Mouse (Mus musculus): Measurements from ENCODE around the gene Nfkbie. TPM values are rescaled to one million over a fixed set of nuclear protein-coding genes. Genes with fewer than 3 reads are reported as not detected.
A peak's percentile ranks its signal among the peaks of the same experiment; 100 is the strongest.

The Nfkbie gene
- polyA plus RNA-seq (2015; fragmentation: Nextera tagmentation; extraction: Ambion mirVana) = 4.8 and 4.9 TPM in 2 replicates

GRCm38 (mm10) chr17:45555452-45556106, at the start of gene Nfkbie:
TSS of gene Nfkbie (plus strand) at chr17:45555703.
- ATAC-seq = peak; percentile 92
- H3K27ac ChIP-seq = 0 out of 2 replicates have a peak within 1 kb of the TSS, but pooled peaks have one; percentile 23
- under 1% methylated on average over 45 of the region's 45 CpGs for WGBS

GRCm38 (mm10) chr17:45505941-45506465, 49.5 kb upstream of the Nfkbie start:
- Histone ChIP-seq H3K36me3 (peaks cover 4% of the 10 kb centered on the region; the same call in 1 of the 2 replicates), H3K4me2 (replicated peaks) (peak overlapping the region; percentile 52; the same call in 1 of the 2 replicates), H3K9me3 (no peaks in the 10 kb centered on the region), H3K4me1 (replicated peaks) (peaks cover 6% of the 10 kb centered on the region; the same call in 1 of the 2 replicates), H3K4me3 (replicated peaks) (no peak overlapping the region), H3K9ac (no peak overlapping the region), H3K27ac (no peak overlapping the region), H3K27me3 (replicated peaks) (no peaks in the 10 kb centered on the region)
- ATAC-seq = no peak
- 64% methylated on average over 6 of the region's 6 CpGs for WGBS

More at GRCm38 (mm10) chr17:45555452-45556106, at the start of gene Nfkbie:
- Histone ChIP-seq H3K27me3 (replicated peaks) (peaks cover 8% of the 10 kb centered on the region), H3K4me3 (replicated peaks) (peak within 1 kb of the TSS; percentile 68), H3K4me1 (replicated peaks) (peaks cover 15% of the 10 kb centered on the region; the same call in 1 of the 2 replicates), H3K36me3 (no peaks in the 10 kb centered on the region), H3K9me3 (no peaks in the 10 kb centered on the region), H3K9ac (peak within 1 kb of the TSS; percentile 60), H3K4me2 (replicated peaks) (peak within 1 kb of the TSS; percentile 86)

DNA sequence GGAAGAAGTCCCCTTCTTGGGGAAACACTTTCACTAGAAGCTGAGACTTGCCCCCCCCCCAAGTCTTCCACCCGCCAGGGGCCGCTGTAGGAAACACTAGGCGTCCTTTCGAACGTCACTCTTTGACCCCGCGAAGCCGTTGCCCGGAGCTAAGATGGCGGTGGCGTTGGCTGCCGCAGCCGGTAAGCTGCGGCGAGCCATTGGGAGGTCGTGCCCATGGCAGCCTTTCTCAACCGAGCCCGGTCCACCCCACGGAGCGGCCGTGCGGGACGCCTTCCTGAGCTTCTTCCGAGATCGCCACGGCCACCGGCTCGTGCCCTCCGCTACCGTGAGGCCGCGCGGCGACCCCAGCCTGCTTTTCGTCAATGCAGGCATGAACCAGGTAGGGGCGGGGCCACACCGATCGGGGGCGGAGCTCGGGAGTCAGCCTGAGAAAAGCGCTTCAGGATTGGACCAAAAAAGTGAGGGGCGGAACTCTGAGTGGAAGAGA, 48.8 kb upstream of the Nfkbie start, which contains the start of gene Aars2:
Gene Aars2 (plus strand): TSS at position 142 of the 490 bp plus-strand sequence.
- Histone ChIP-seq H3K36me3 (peaks cover 4% of the 10 kb centered on the region; the same call in 1 of the 2 replicates), H3K9ac (peak within 1 kb of the TSS; percentile 89), H3K4me1 (replicated peaks) (peaks cover 6% of the 10 kb centered on the region; the same call in 1 of the 2 replicates), H3K27ac (peak within 1 kb of the TSS; percentile 82), H3K9me3 (no peaks in the 10 kb centered on the region), H3K4me3 (replicated peaks) (peak within 1 kb of the TSS; percentile 79), H3K27me3 (replicated peaks) (no peaks in the 10 kb centered on the region), H3K4me2 (replicated peaks) (peak within 1 kb of the TSS; percentile 52)
- ATAC-seq = peak; percentile 97
- WGBS = under 1% methylated on average over 42 of the region's 42 CpGs

GRCm38 (mm10) chr17:45510871-45511270, 44.6 kb upstream of the Nfkbie start:
- Histone ChIP-seq H3K9ac (no peak overlapping the region), H3K4me1 (replicated peaks) (peaks cover 9% of the 10 kb centered on the region; the same call in 1 of the 2 replicates), H3K9me3 (no peaks in the 10 kb centered on the region), H3K4me2 (replicated peaks) (no peak overlapping the region), H3K27ac (no peak overlapping the region), H3K36me3 (peaks cover 4% of the 10 kb centered on the region; the same call in 1 of the 2 replicates), H3K4me3 (replicated peaks) (no peak overlapping the region), H3K27me3 (replicated peaks) (no peaks in the 10 kb centered on the region)
- ATAC-seq = no peak
- 88% methylated on average over 4 of the region's 4 CpGs for WGBS

- peaks cover 6% of the 10 kb centered on the region; the same call in 1 of the 2 replicates for H3K36me3 ChIP-seq
- H3K27ac ChIP-seq = no peak overlapping the region
- no peak overlapping the region for H3K4me2 ChIP-seq (replicated peaks)
- no peak overlapping the region for H3K9ac ChIP-seq
- H3K4me1 ChIP-seq (replicated peaks) = peaks cover 7% of the 10 kb centered on the region; the same call in 1 of the 2 replicates
- H3K9me3 ChIP-seq = no peaks in the 10 kb centered on the region
- WGBS = 85% methylated on average over 4 of the region's 4 CpGs
- no peak overlapping the region for H3K4me3 ChIP-seq (replicated peaks)
- ATAC-seq = no peak
- no peaks in the 10 kb centered on the region for H3K27me3 ChIP-seq (replicated peaks)
Observed at GRCm38 (mm10) chr17:45511757-45512156, 43.7 kb upstream of the Nfkbie start.

GRCm38 (mm10) chr17:45515204-45515726, 40.2 kb upstream of the Nfkbie start:
- 43% methylated on average over 15 of the region's 15 CpGs for WGBS
- H3K4me3 ChIP-seq (replicated peaks) = no peak overlapping the region
- ATAC-seq = peak; percentile 35

GRCm38 (mm10) chr17:45515806-45516205, 39.7 kb upstream of the Nfkbie start:
- no peak overlapping the region for H3K27ac ChIP-seq
- 0 out of 2 replicates have a peak, but pooled peaks cover 7% of the 10 kb centered on the region for H3K36me3 ChIP-seq
- no peak overlapping the region for H3K4me2 ChIP-seq (replicated peaks)
- H3K9me3 ChIP-seq = no peaks in the 10 kb centered on the region
- H3K27me3 ChIP-seq (replicated peaks) = no peaks in the 10 kb centered on the region
- no peak overlapping the region for H3K4me3 ChIP-seq (replicated peaks)
- no peak for ATAC-seq
- WGBS = 72% methylated on average over 10 of the region's 10 CpGs
- H3K9ac ChIP-seq = no peak overlapping the region
- 0 out of 2 replicates have a peak, but pooled peaks cover 3% of the 10 kb centered on the region for H3K4me1 ChIP-seq (replicated peaks)

More at GRCm38 (mm10) chr17:45515204-45515726, 40.2 kb upstream of the Nfkbie start:
- Histone ChIP-seq H3K27ac (no peak overlapping the region), H3K4me2 (replicated peaks) (no peak overlapping the region), H3K9ac (no peak overlapping the region), H3K36me3 (0 out of 2 replicates have a peak, but pooled peaks cover 7% of the 10 kb centered on the region), H3K27me3 (replicated peaks) (no peaks in the 10 kb centered on the region), H3K4me1 (replicated peaks) (0 out of 2 replicates have a peak, but pooled peaks cover 3% of the 10 kb centered on the region), H3K9me3 (no peaks in the 10 kb centered on the region)

- peak; percentile 16; the same call in 1 of the 2 replicates for ATAC-seq
- WGBS = 47% methylated on average over 8 of the region's 8 CpGs
- H3K27ac ChIP-seq = no peak overlapping the region
Observed at GRCm38 (mm10) chr17:45516488-45516887, 39.0 kb upstream of the Nfkbie start.

GRCm38 (mm10) chr17:45517135-45517534, 38.4 kb upstream of the Nfkbie start:
- H3K36me3 ChIP-seq = 0 out of 2 replicates have a peak, but pooled peaks cover 7% of the 10 kb centered on the region
- ATAC-seq = no peak
- H3K27ac ChIP-seq = no peak overlapping the region
- WGBS = 92% methylated on average over 21 of the region's 21 CpGs
- H3K4me3 ChIP-seq (replicated peaks) = no peak overlapping the region
- no peak overlapping the region for H3K4me2 ChIP-seq (replicated peaks)
- H3K4me1 ChIP-seq (replicated peaks) = 0 out of 2 replicates have a peak, but pooled peaks cover 3% of the 10 kb centered on the region
- no peak overlapping the region for H3K9ac ChIP-seq
- no peaks in the 10 kb centered on the region for H3K9me3 ChIP-seq
- no peaks in the 10 kb centered on the region; the same call in 1 of the 2 replicates for H3K27me3 ChIP-seq (replicated peaks)

More at GRCm38 (mm10) chr17:45516488-45516887, 39.0 kb upstream of the Nfkbie start:
- 0 out of 2 replicates have a peak, but pooled peaks cover 7% of the 10 kb centered on the region for H3K36me3 ChIP-seq
- H3K9ac ChIP-seq = no peak overlapping the region
- no peak overlapping the region for H3K4me3 ChIP-seq (replicated peaks)
- no peak overlapping the region for H3K4me2 ChIP-seq (replicated peaks)
- H3K9me3 ChIP-seq = no peaks in the 10 kb centered on the region
- H3K4me1 ChIP-seq (replicated peaks) = 0 out of 2 replicates have a peak, but pooled peaks cover 3% of the 10 kb centered on the region
- no peaks in the 10 kb centered on the region for H3K27me3 ChIP-seq (replicated peaks)

DNA sequence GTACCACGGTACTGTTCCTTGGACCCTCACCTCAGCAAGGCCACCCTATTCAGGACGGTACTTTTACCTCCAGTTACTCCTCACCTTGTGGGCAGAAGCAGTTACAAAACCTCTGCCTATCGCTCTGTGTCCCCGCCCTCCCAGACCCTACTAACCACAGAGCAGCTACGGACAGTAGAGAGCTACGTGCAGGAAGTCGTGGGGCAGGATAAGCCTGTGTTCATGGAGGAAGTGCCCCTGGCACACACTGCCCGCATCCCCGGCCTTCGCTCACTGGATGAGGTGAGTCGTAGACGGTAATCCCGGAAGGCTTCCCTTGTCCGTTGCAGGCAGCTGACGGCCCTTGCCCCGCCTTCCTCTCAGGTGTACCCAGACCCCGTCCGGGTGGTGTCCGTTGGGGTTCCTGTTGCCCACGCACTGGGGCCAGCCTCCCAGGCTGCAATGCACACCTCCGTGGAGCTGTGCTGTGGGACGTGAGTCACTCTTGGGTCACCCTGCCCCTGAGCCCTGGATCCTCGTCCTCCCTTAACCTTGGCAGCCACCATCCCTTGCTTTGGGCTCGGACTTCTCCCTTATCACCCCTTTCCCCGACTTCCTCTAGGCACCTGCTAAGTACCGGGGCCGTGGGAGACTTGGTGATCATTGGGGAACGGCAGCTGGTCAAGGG, 37.8 kb upstream of the Nfkbie start:
- H3K9ac ChIP-seq = no peak overlapping the region
- no peak overlapping the region for H3K4me3 ChIP-seq (replicated peaks)
- H3K9me3 ChIP-seq = no peaks in the 10 kb centered on the region
- H3K27me3 ChIP-seq (replicated peaks) = no peaks in the 10 kb centered on the region; the same call in 1 of the 2 replicates
- no peak overlapping the region for H3K27ac ChIP-seq
- 92% methylated on average over 28 of the region's 28 CpGs for WGBS
- H3K4me2 ChIP-seq (replicated peaks) = no peak overlapping the region
- H3K4me1 ChIP-seq (replicated peaks) = peaks cover 4% of the 10 kb centered on the region; the same call in 1 of the 2 replicates
- no peak for ATAC-seq
- H3K36me3 ChIP-seq = 0 out of 2 replicates have a peak, but pooled peaks cover 7% of the 10 kb centered on the region

- ATAC-seq = no peak
- Histone ChIP-seq H3K27me3 (replicated peaks) (no peaks in the 10 kb centered on the region; the same call in 1 of the 2 replicates), H3K9ac (no peak overlapping the region), H3K36me3 (0 out of 2 replicates have a peak, but pooled peaks cover 7% of the 10 kb centered on the region), H3K9me3 (no peaks in the 10 kb centered on the region), H3K4me1 (replicated peaks) (peaks cover 11% of the 10 kb centered on the region), H3K4me2 (replicated peaks) (no peak overlapping the region), H3K4me3 (replicated peaks) (no peak overlapping the region), H3K27ac (no peak overlapping the region)
- WGBS = 76% methylated on average over 12 of the region's 12 CpGs
Observed at GRCm38 (mm10) chr17:45518766-45519475, 36.6 kb upstream of the Nfkbie start.

All from intestine, embryonic 15.5 days (tissue).